Mouse (Mus musculus) lung, embryonic 14.5 days (tissue): ENCODE results near the gene Lingo1. TPM values are rescaled to one million over a fixed set of nuclear protein-coding genes. Genes with fewer than 3 reads are reported as not detected.

Experiments
- ATAC-seq: fragments of 200-750 bp; cut with Nextera tagmentation; 2 replicates; pipeline ENCODE4 v1.8.0; 2017; ENCODE audit warnings: mild to moderate bottlenecking, moderate TSS enrichment, moderate library complexity; ENCODE audit not compliant: insufficient read depth
- DNase-seq: peaks from one replicate; pipeline ENCODE4 v3.0.0-alpha.2; 2015
- H3K27ac ChIP-seq: fragments of 300-500 bp; sonication (generic); 2 replicates; pipeline ENCODE4 v1.5.1; 2014; ENCODE audit warnings: low read depth, mild to moderate bottlenecking, moderate library complexity
- H3K27me3 ChIP-seq: fragments of 300-500 bp; sonication (generic); 2 replicates; pipeline ENCODE4 v1.6.1; 2014; ENCODE audit warnings: low read length, control low read depth; ENCODE audit not compliant: insufficient read depth
- H3K36me3 ChIP-seq: fragments of 300-500 bp; sonication (generic); 2 replicates; pipeline ENCODE4 v1.6.1; 2014; ENCODE audit warnings: control low read depth; ENCODE audit not compliant: insufficient read depth
- H3K4me1 ChIP-seq: fragments of 300-500 bp; sonication (generic); 2 replicates; pipeline ENCODE4 v1.6.1; 2014; ENCODE audit warnings: antibody characterized with exemption, control low read depth; ENCODE audit not compliant: insufficient read depth
- H3K4me2 ChIP-seq: fragments of 300-500 bp; sonication (generic); 2 replicates; pipeline ENCODE4 v1.6.1; 2014; ENCODE audit warnings: mild to moderate bottlenecking
- H3K4me3 ChIP-seq: fragments of 300-500 bp; sonication (generic); 2 replicates; pipeline ENCODE4 v1.5.1; 2014; ENCODE audit warnings: low read depth, low read length
- H3K9ac ChIP-seq: fragments of 300-500 bp; sonication (generic); 2 replicates; pipeline ENCODE4 v1.6.1; 2014
- H3K9me3 ChIP-seq: fragments of 300-500 bp; sonication (generic); 2 replicates; pipeline ENCODE4 v1.6.1; 2016; ENCODE audit warnings: low read depth, low read length, control low read depth
- CTCF ChIP-seq: IDR thresholded peaks from 2 replicates; pipeline ENCODE4 v1.5.1; 2016; ENCODE audit warnings: antibody characterized with exemption, low read depth
- WGBS: fragments of 180-500 bp; shearing (Covaris S2); extraction: QIAGEN DNeasy Blood & Tissue Kit; methylation state at CpG from one replicate; pipeline ENCODE4 v1.1.7; 2014; 5-methylcytosine and 5-hydroxymethylcytosine counted together
- polyA plus RNA-seq: library from polyadenylated mRNA; unstranded; fragments of >200 nt; fragmentation: Nextera tagmentation; extraction: Ambion mirVana; gene quantifications from 2 replicates; pipeline ENCODE4 v1.2.1, GENCODE M21; 2014

Lingo1 gene
- polyA plus RNA-seq, 1 experiment from 2014 or later, result 4.8 TPM

- Histone ChIP-seq H3K36me3 (no peaks in the 10 kb centered on the region), H3K4me3 (no peak overlapping the region), H3K9ac (no peak overlapping the region), H3K27me3 (no peaks in the 10 kb centered on the region), H3K4me2 (no peak overlapping the region), H3K4me1 (no peaks in the 10 kb centered on the region), H3K9me3 (no peaks in the 10 kb centered on the region), H3K27ac (no peak overlapping the region)
- ATAC-seq (no peak), DNase-seq (no peak)
- WGBS, result 68% methylated on average over 11 of the region's 11 CpGs
- no peak for TF ChIP-seq CTCF
These were observed 19.1 kb downstream of the Lingo1 start for GRCm38 (mm10) chr9:56776881-56777801.

GRCm38 (mm10) chr9:56775161-56775934 is 20.9 kb downstream of the Lingo1 start:
- no peak overlapping the region for H3K4me3 ChIP-seq
- ATAC-seq (no peak), DNase-seq (no peak)
- H3K27ac ChIP-seq, result no peak overlapping the region
- no peaks in the 10 kb centered on the region for H3K27me3 ChIP-seq
- H3K9ac ChIP-seq, result no peak overlapping the region
- H3K4me2 ChIP-seq, result no peak overlapping the region
- 51% methylated on average over 7 of the region's 7 CpGs for WGBS
- TF ChIP-seq CTCF, result no peak
- H3K4me1 ChIP-seq, result no peaks in the 10 kb centered on the region
- no peaks in the 10 kb centered on the region for H3K36me3 ChIP-seq
- no peaks in the 10 kb centered on the region for H3K9me3 ChIP-seq

- H3K27me3 ChIP-seq, result no peaks in the 10 kb centered on the region
- no peaks in the 10 kb centered on the region for H3K4me1 ChIP-seq
- no peak overlapping the region for H3K9ac ChIP-seq
- ATAC-seq, result peak; percentile 35; the same call in 1 of the 2 replicates
- peak; percentile 87 for TF ChIP-seq CTCF
- no peak overlapping the region for H3K4me2 ChIP-seq
- 37% methylated on average over 6 of the region's 6 CpGs for WGBS
- no peak overlapping the region for H3K27ac ChIP-seq
- peak; percentile 73 for DNase-seq
- no peak overlapping the region for H3K4me3 ChIP-seq
- no peaks in the 10 kb centered on the region for H3K36me3 ChIP-seq
- no peaks in the 10 kb centered on the region for H3K9me3 ChIP-seq
These were observed 22.0 kb downstream of the Lingo1 start for GRCm38 (mm10) chr9:56774231-56774630.

GRCm38 (mm10) chr9:56773666-56774065 is 22.6 kb downstream of the Lingo1 start:
- H3K27ac ChIP-seq, result no peak overlapping the region
- 75% methylated on average over 7 of the region's 7 CpGs for WGBS
- no peak for TF ChIP-seq CTCF

GRCm38 (mm10) chr9:56767653-56768136 is 28.6 kb downstream of the Lingo1 start:
- H3K36me3 ChIP-seq, result no peaks in the 10 kb centered on the region
- H3K27ac ChIP-seq, result peak overlapping the region; percentile 80
- TF ChIP-seq CTCF, result no peak
- DNase-seq (peak; percentile 78), ATAC-seq (peak; percentile 71)
- 38% methylated on average over 9 of the region's 9 CpGs for WGBS
- H3K9me3 ChIP-seq, result no peaks in the 10 kb centered on the region
- peak overlapping the region; percentile 2; the same call in 1 of the 2 replicates for H3K4me2 ChIP-seq
- no peaks in the 10 kb centered on the region for H3K27me3 ChIP-seq
- H3K4me3 ChIP-seq, result no peak overlapping the region
- H3K4me1 ChIP-seq, result 0 out of 2 replicates have a peak, but pooled peaks cover 5% of the 10 kb centered on the region
- H3K9ac ChIP-seq, result no peak overlapping the region

More at GRCm38 (mm10) chr9:56773666-56774065, 22.6 kb downstream of the Lingo1 start:
- Histone ChIP-seq H3K4me1 (no peaks in the 10 kb centered on the region), H3K4me2 (no peak overlapping the region), H3K4me3 (no peak overlapping the region), H3K36me3 (no peaks in the 10 kb centered on the region), H3K9ac (no peak overlapping the region), H3K9me3 (no peaks in the 10 kb centered on the region), H3K27me3 (no peaks in the 10 kb centered on the region)
- ATAC-seq, result no peak
- no peak for DNase-seq

GRCm38 (mm10) chr9:56766629-56767357 is 29.5 kb downstream of the Lingo1 start:
- Histone ChIP-seq H3K4me1 (0 out of 2 replicates have a peak, but pooled peaks cover 5% of the 10 kb centered on the region), H3K27me3 (no peaks in the 10 kb centered on the region), H3K27ac (peak overlapping the region; percentile 80), H3K4me3 (no peak overlapping the region), H3K4me2 (peak overlapping the region; percentile 2), H3K9me3 (no peaks in the 10 kb centered on the region), H3K36me3 (no peaks in the 10 kb centered on the region), H3K9ac (no peak overlapping the region)
- TF ChIP-seq CTCF, result no peak
- peak; percentile 79 for ATAC-seq
- 34% methylated on average over 11 of the region's 11 CpGs for WGBS
- DNase-seq, result peak; percentile 70
